Mouse (Mus musculus) limb, embryonic 13.5 days (tissue): ENCODE data around the gene Ucp1. TPM values are rescaled to one million over a fixed set of nuclear protein-coding genes. Genes with fewer than 3 reads are reported as not detected.

Experiments
- ATAC-seq: fragments of 200-750 bp; cut with Nextera tagmentation; 2 replicates; pipeline ENCODE4 v1.8.0; 2017; ENCODE audit warnings: low read depth, moderate number of reproducible peaks, moderate TSS enrichment; ENCODE audit not compliant: low FRiP score
- H3K27ac ChIP-seq: fragments of 300-500 bp; sonication (generic); 2 replicates; pipeline ENCODE4 v1.5.1; 2015; ENCODE audit warnings: inconsistent platforms, mild to moderate bottlenecking, moderate library complexity
- H3K27me3 ChIP-seq: fragments of 300-500 bp; sonication (generic); 2 replicates; pipeline ENCODE4 v1.6.1; 2015; ENCODE audit warnings: mild to moderate bottlenecking, inconsistent platforms
- H3K36me3 ChIP-seq: fragments of 300-500 bp; sonication (generic); 2 replicates; pipeline ENCODE4 v1.6.1; 2015; ENCODE audit warnings: inconsistent platforms, mild to moderate bottlenecking, moderate library complexity
- H3K4me1 ChIP-seq: fragments of 300-500 bp; sonication (generic); 2 replicates; pipeline ENCODE4 v1.6.1; 2015; ENCODE audit warnings: inconsistent platforms
- H3K4me2 ChIP-seq: fragments of 300-500 bp; sonication (generic); replicated peaks from 2 replicates; pipeline ENCODE4 v1.6.1; 2015; ENCODE audit warnings: inconsistent platforms, mild to moderate bottlenecking, moderate library complexity
- H3K4me3 ChIP-seq: fragments of 300-500 bp; sonication (generic); 2 replicates; pipeline ENCODE4 v1.5.1; 2015; ENCODE audit warnings: moderate library complexity, mild to moderate bottlenecking, inconsistent platforms
- H3K9ac ChIP-seq: fragments of 300-500 bp; sonication (generic); 2 replicates; pipeline ENCODE4 v1.6.1; 2015; ENCODE audit warnings: mild to moderate bottlenecking, inconsistent platforms
- H3K9me3 ChIP-seq: fragments of 300-500 bp; sonication (generic); 2 replicates; pipeline ENCODE4 v1.6.1; 2016; ENCODE audit warnings: inconsistent platforms
- WGBS: fragments of 180-500 bp; shearing (Covaris S2); methylation state at CpG from one replicate; pipeline ENCODE4 v1.1.7; 2015; 5-methylcytosine and 5-hydroxymethylcytosine counted together
- polyA plus RNA-seq: library from polyadenylated mRNA; unstranded; fragments of >200 nt; fragmentation: Nextera tagmentation; extraction: Ambion mirVana; gene quantifications from 2 replicates; pipeline ENCODE4 v1.2.1, GENCODE M21; 2015

Gene Ucp1
- polyA plus RNA-seq, 1 experiment from 2014 or later: not detected

DNA sequence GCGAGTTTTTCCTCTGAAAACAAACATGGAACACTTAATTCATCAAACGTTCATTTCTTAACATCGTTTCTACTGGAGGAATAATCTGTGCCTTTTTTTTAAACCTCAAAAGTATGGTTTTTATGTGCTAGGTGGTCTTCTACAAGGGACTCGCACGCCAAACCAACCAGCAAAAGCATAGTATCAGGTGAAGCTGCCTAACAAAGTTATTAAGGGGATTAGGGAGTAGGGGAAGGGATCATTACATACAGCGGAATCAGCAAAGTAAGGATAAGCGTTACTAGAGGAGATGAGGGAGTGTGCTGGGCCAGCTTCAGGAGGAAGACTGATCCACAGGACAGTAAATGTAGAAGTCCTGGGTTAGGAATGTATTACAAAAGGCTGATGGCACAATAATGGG lies 42.7 kb downstream of the Ucp1 start:
- H3K4me2 ChIP-seq: peak overlapping the region; percentile 89
- 7% methylated on average over 7 of the region's 7 CpGs for WGBS
- H3K4me1 ChIP-seq: peaks cover 5% of the 10 kb centered on the region; the same call in 1 of the 2 replicates
- H3K36me3 ChIP-seq: peaks cover 9% of the 10 kb centered on the region
- peaks cover 13% of the 10 kb centered on the region; the same call in 1 of the 2 replicates for H3K27me3 ChIP-seq
- no peak for ATAC-seq
- H3K9ac ChIP-seq: 0 out of 2 replicates have a peak overlapping the region, but pooled peaks have one; percentile 19
- H3K27ac ChIP-seq: no peak overlapping the region
- no peaks in the 10 kb centered on the region for H3K9me3 ChIP-seq
- H3K4me3 ChIP-seq: peak overlapping the region; percentile 83

DNA sequence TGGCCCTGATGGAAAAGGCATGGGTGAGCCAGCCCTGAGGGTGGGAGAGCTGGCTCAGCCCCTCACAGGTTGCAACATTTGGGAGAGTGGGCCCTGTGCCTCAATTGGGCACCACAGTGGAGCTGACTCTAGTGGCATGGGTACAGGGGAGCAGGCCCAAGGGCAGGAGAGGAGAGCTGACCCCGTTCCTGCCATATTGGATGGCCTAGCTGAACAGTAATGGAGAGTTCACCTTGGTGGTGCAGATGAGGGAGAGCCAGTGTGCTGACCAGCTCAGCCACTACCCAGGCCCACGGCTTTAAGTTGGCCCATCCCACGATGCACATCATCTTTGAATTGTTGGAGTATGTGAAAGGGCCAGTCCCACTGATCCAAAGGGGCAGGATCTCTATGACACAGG lies 51.9 kb downstream of the Ucp1 start:
- Histone ChIP-seq H3K4me3 (no peak overlapping the region), H3K27ac (no peak overlapping the region), H3K4me1 (no peaks in the 10 kb centered on the region), H3K9me3 (0 out of 2 replicates have a peak, but pooled peaks cover 3% of the 10 kb centered on the region), H3K36me3 (no peaks in the 10 kb centered on the region), H3K27me3 (no peaks in the 10 kb centered on the region), H3K9ac (no peak overlapping the region), H3K4me2 (no peak overlapping the region)
- no peak for ATAC-seq
- 94% methylated on average over 3 of the region's 3 CpGs for WGBS

DNA sequence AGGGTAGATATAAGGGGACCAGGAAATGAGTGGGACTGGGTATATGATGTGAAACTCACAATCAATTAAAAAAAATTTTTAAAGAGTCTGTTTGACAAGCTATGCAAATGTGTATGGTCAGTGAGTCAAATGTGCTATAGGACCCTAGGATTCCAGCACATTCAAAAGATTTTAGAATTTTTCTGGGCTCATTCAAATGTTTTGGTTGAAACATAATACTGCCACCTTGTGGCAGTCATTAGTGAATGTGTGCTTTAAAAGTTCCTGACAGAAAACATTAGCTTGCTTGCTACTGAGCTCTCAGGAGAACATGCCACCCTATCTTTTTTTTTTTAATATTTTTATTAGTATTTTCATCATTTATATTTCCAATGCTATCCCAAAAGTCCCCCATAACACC lies 52.5 kb downstream of the Ucp1 start:
- H3K27ac ChIP-seq: no peak overlapping the region
- no peak for ATAC-seq
- H3K9ac ChIP-seq: no peak overlapping the region
- H3K27me3 ChIP-seq: no peaks in the 10 kb centered on the region
- H3K4me2 ChIP-seq: no peak overlapping the region
- H3K4me3 ChIP-seq: no peak overlapping the region
- H3K4me1 ChIP-seq: no peaks in the 10 kb centered on the region
- H3K9me3 ChIP-seq: 0 out of 2 replicates have a peak, but pooled peaks cover 3% of the 10 kb centered on the region
- no peaks in the 10 kb centered on the region for H3K36me3 ChIP-seq

Other genes with a start within 250 kb of the Ucp1 start
- gene Tbc1d9, start 125.0 kb upstream of the Ucp1 start, polyA plus RNA-seq: 1.5 and 1.7 TPM in 2 replicates
- gene Gm10645, start 124.2 kb upstream of the Ucp1 start, polyA plus RNA-seq: 0.70 and 1.2 TPM in 2 replicates
- gene Elmod2, start 42.1 kb downstream of the Ucp1 start, polyA plus RNA-seq: 21.9 and 22.9 TPM in 2 replicates
- gene Mgat4d, start 58.1 kb downstream of the Ucp1 start, polyA plus RNA-seq: not detected in 2 replicates
- gene Clgn, start 99.5 kb downstream of the Ucp1 start, polyA plus RNA-seq: 1.5 and 1.7 TPM in 2 replicates
- gene Scoc, start 168.0 kb downstream of the Ucp1 start, polyA plus RNA-seq: 121 and 135 TPM in 2 replicates
- gene Olfr370, start 245.4 kb downstream of the Ucp1 start, polyA plus RNA-seq: not detected in 2 replicates